Mouse (Mus musculus) heart, embryonic 10.5 days (tissue): ENCODE results near the gene Alk. TPM values are rescaled to one million over a fixed set of nuclear protein-coding genes. Genes with fewer than 3 reads are reported as not detected.

ENCODE experiments used
- DNase-seq: peaks from one replicate; pipeline ENCODE4 v3.0.0-alpha.2; 2017; ENCODE audit warnings: low spot score
- H3K27ac ChIP-seq: fragments of 300-500 bp; sonication (generic); 2 replicates; pipeline ENCODE4 v1.5.1; 2016; ENCODE audit warnings: mild to moderate bottlenecking
- H3K27me3 ChIP-seq: fragments of 300-500 bp; sonication (generic); 2 replicates; pipeline ENCODE4 v1.6.1; 2016; ENCODE audit warnings: mild to moderate bottlenecking; ENCODE audit not compliant: poor library complexity, insufficient read depth, severe bottlenecking
- H3K36me3 ChIP-seq: fragments of 300-500 bp; sonication (generic); 2 replicates; pipeline ENCODE4 v1.6.1; 2016; ENCODE audit warnings: mild to moderate bottlenecking, moderate library complexity
- H3K4me1 ChIP-seq: fragments of 300-500 bp; sonication (generic); 2 replicates; pipeline ENCODE4 v1.6.1; 2016; ENCODE audit warnings: mild to moderate bottlenecking
- H3K4me3 ChIP-seq: fragments of 300-500 bp; sonication (generic); 2 replicates; pipeline ENCODE4 v1.5.1; 2016; ENCODE audit warnings: mild to moderate bottlenecking, moderate library complexity
- H3K9me3 ChIP-seq: fragments of 300-500 bp; sonication (generic); 2 replicates; pipeline ENCODE4 v1.6.1; 2016; ENCODE audit warnings: mild to moderate bottlenecking, moderate library complexity
- WGBS: fragments of 180-500 bp; shearing (Covaris S2); methylation state at CpG from one replicate; pipeline ENCODE4 v1.1.7; 2016; 5-methylcytosine and 5-hydroxymethylcytosine counted together
- polyA plus RNA-seq: library from polyadenylated mRNA; unstranded; fragments of >200 nt; fragmentation: Nextera tagmentation; extraction: Ambion mirVana; gene quantifications from 2 replicates; pipeline ENCODE4 v1.2.1, GENCODE M21; 2016

Gene Alk
- polyA plus RNA-seq, 1 experiment from 2014 or later: 0.78 TPM

- DNase-seq: no peak
- Histone ChIP-seq H3K4me1 (peaks cover 19% of the 10 kb centered on the region), H3K4me3 (no peak overlapping the region), H3K9me3 (no peaks in the 10 kb centered on the region), H3K36me3 (peaks cover 53% of the 10 kb centered on the region), H3K27me3 (no peaks in the 10 kb centered on the region), H3K27ac (peak overlapping the region; percentile 25; the same call in 1 of the 2 replicates)
- 34% methylated on average over 3 of the region's 3 CpGs for WGBS
These were observed 777.8 kb downstream of the Alk start for GRCm38 (mm10) chr17:71826603-71827002.

- Histone ChIP-seq H3K27ac (no peak overlapping the region), H3K27me3 (no peaks in the 10 kb centered on the region), H3K4me3 (no peak overlapping the region), H3K4me1 (peaks cover 15% of the 10 kb centered on the region), H3K36me3 (peaks cover 49% of the 10 kb centered on the region), H3K9me3 (0 out of 2 replicates have a peak, but pooled peaks cover 3% of the 10 kb centered on the region)
- WGBS: 86% methylated on average over 8 of the region's 8 CpGs
- no peak for DNase-seq
These were observed 780.7 kb downstream of the Alk start for GRCm38 (mm10) chr17:71823622-71824306.

Other genes starting within 250 kb of the Alk start
- 34.7 and 44.9 TPM in 2 replicates for gene Ypel5, start 231.8 kb upstream of the Alk start, polyA plus RNA-seq